Mouse (Mus musculus) kidney, adult 10 weeks (tissue): ENCODE data around the gene Vmn2r88. TPM values are rescaled to one million over a fixed set of nuclear protein-coding genes. Genes with fewer than 3 reads are reported as not detected.

ENCODE experiments used
- polyA plus RNA-seq: library from polyadenylated mRNA; stranded (reverse); fragments of 350-450 nt; fragmentation: Illumina TruSeq; extraction: RNeasy Lipid Tissue Mini Kit (QIAGEN cat#74804); gene quantifications from one replicate; pipeline ENCODE4 v1.2.3, GENCODE M21; 2014; ENCODE audit warnings: low read depth, low replicate concordance

The Vmn2r88 gene
- not detected for polyA plus RNA-seq

GRCm38 (mm10) chr14:51410520-51410919 is at the start of gene Vmn2r88:
Gene Vmn2r88, plus strand, starts transcription at chr14:51410820.

DNA sequence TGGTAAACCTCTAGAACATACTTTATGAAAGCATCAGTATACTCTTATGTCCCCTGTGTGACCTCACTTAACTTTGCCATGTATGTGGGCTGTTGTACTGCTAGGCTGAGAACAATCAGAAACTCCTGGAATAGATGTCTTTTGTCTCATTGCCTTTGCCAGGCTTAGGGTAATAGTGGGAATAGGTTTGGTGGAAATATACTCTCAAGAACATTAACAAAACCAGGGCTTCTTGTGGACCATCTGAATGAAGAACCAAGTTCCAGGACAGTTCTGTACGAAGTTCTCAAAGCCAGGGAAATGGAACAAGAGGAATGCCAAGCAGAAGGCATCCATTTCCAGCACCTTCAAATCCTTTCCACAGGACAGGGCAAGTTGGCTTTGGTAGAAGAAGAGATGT is 49.2 kb upstream of the Vmn2r88 start, which contains the start of gene Gm7247:
TSS of gene Gm7247 (plus strand) at position 301 of the 400 bp plus-strand sequence.

DNA sequence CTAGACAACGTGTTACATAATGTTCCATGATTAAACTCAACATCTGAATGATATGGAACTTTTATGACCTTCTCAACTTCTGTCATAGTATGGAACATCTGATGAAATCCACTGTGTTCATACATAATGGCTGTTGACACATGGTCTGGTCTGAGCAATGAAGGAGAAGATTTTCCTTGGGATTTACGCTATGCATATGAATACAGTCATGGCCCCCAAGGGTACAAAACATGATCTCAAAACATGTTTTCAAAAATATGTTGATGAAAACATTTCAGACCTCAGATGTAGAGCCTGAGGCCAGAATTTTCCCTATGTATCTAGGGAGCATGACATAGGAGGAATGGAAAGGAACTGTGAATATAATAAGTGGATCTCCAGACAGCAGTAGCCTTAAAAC is 40.9 kb downstream of the Vmn2r88 start, which contains the start of gene Vmn2r89:
TSS of gene Vmn2r89 (plus strand) at position 301 of the 400 bp plus-strand sequence.

Other genes starting within 250 kb of the Vmn2r88 start
- gene Rnase2b, start 248.6 kb upstream of the Vmn2r88 start, polyA plus RNA-seq: not detected
- not detected for gene Ang2, start 211.7 kb upstream of the Vmn2r88 start, polyA plus RNA-seq
- gene Ear14, start 207.4 kb upstream of the Vmn2r88 start, polyA plus RNA-seq: not detected
- gene Rnase2a, start 154.7 kb upstream of the Vmn2r88 start, polyA plus RNA-seq: not detected
- not detected for gene Gm7247, start 49.1 kb upstream of the Vmn2r88 start, polyA plus RNA-seq
- gene Vmn2r89, start 41.0 kb downstream of the Vmn2r88 start, polyA plus RNA-seq: not detected
- gene Gm5622, start 142.0 kb downstream of the Vmn2r88 start, polyA plus RNA-seq: not detected
- gene Gm17175, start 163.2 kb downstream of the Vmn2r88 start, polyA plus RNA-seq: not detected
- not detected for gene Gm17174, start 181.3 kb downstream of the Vmn2r88 start, polyA plus RNA-seq
- not detected for gene Gm17078, start 200.5 kb downstream of the Vmn2r88 start, polyA plus RNA-seq
- not detected for gene Gm4181, start 224.8 kb downstream of the Vmn2r88 start, polyA plus RNA-seq